Mouse (Mus musculus): ENCODE data around the gene Dusp6.
A peak's percentile ranks its signal among the peaks of the same experiment; 100 is the strongest.

Gene Dusp6

DNA sequence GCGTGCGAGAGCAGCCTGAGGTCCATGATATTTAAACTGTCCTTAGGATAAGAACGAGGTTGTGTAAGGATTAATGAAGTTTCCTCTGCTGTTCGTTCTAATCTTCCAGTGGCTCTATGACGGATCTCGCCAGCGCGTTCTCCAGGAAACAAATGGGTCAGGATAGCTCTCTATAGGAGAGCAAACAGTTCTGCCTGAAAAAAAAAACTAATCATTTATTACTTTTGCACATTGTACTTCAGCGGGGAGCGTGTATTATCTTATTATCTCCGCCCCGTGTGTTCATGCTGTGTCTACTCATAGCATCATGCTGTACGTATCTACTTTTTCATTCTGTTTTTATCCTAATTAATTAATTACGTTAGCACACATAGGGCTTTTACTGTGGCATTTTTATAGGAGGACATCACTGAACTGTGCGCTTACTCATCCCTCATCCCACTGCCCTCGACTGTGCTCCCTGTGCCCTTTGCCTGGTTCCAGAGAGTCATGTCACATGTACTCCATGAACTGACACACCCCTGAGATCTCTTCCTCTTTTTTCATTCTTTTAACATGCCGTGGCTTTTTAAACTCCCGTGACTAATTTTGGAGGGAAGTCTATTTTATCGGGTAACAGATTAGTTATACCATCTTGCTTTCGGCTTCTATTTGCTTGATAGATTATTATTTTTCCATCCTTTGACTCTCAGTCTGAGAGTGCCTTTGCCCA is 16.1 kb upstream of the Dusp6 start:
- DNase-seq = no peak

DNA sequence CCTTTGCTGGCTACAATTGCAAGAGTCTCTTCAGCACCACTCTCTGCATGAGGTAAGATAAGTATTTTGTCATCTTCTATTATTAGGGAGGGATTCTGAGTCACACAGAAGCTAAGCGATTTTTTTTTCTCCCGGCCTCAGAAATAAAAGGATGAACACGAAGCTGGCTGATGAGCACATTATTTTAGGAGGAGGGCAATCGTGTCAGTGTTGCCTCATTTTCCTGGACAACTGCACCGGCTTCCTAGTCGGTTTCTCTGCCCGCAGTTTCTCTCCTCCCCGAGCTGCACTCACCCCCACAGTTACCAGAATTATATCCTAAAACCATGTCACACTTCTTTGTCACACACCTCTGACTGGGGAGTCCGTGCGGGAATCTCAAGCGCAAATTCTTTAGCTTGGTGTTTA is 12.2 kb upstream of the Dusp6 start:
- DNase-seq = no peak

DNA sequence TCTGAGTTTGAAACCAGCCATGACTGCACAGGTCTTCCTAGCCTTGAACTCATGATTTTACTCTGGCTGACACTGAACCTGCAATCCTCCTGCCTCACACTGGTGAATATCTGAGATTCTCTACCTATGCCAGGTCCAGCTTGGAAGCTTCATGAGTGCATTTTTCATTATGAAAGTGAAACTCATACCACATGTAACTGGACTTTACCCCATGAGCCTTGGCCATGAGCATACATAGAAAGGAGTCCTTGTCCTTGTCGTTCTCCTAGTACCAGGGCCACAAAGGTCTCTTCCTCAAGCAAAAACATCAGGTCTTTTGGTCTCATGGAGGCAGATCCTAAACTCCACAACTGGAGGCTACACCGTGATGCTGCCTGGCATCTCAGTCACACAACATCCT is 9.6 kb upstream of the Dusp6 start:
- DNase-seq = no peak

DNA sequence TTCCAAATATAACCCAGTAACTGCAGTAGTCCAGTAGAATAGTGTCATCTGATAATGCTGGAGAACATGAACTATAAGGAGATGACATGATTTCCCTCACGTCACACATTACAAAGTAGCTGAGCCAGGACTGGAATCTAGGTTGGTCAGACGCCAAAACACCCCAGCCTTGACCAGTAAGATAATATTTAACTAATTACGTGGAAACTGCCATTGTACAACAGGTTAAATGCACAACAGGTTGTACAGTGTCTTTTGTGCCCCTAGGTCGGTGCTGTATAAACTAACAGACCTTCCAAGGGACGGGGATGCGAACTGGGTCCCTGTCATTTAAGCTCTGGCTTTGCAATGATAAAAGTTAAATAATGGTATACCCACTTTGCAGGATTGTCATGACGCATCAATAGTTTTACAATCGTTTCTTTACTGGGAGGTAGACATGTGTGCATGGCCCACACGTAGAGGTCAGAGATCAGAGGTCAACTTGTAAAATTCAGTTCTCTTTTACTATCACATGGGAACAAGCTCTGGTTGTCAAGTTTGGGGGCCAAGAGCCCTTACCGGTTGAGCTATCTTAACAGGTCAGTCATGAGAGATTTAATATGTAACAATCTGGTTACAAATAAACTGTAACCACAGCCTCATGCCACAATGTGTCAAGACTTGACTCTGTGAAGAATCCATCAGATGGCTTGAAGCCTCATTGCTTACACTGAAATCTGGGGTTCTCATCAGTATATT is 7.0 kb upstream of the Dusp6 start:
- peak; percentile 78 to 83 for DNase-seq

DNA sequence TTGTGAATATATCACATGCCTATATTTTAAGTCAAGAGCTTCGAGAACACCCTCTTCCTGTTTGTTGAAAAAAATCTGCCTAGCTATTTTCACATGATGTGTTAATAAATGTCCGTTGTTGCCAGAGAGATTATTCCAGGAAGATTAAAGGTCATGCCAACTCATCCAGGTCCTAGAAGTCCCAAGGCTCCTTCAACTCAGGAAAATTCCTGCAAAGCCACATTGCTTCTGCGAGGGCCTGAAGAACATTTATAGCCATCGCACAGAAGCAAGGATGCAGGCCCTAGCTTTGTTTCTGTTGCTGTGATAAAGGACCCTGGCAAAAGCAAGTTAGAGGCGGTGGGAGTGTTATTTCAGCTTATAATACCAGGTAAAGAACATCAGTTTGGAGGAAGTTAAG is 5.5 kb upstream of the Dusp6 start:
- no peak for DNase-seq

DNA sequence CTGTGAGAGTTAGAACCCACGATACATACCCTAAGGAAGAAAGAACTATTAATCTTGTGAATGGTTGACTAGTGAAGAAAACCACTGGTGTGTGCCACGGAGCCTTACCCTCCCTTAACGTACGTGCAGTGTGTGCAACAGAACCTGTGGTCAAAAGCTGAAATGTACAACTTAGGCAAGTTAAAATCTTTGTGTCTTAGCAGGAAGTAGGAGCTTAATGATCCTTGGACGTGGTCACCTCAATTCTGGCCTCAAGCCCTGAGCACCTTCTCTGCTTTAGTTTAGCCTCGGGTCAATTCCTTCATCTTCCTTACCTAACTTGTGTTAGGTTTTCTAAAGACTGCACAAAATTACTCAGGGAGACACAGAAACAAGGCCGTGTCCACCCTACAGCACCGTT is 3.2 kb upstream of the Dusp6 start:
- peak in 1 of 2 experiments; percentile 63 for DNase-seq

DNA sequence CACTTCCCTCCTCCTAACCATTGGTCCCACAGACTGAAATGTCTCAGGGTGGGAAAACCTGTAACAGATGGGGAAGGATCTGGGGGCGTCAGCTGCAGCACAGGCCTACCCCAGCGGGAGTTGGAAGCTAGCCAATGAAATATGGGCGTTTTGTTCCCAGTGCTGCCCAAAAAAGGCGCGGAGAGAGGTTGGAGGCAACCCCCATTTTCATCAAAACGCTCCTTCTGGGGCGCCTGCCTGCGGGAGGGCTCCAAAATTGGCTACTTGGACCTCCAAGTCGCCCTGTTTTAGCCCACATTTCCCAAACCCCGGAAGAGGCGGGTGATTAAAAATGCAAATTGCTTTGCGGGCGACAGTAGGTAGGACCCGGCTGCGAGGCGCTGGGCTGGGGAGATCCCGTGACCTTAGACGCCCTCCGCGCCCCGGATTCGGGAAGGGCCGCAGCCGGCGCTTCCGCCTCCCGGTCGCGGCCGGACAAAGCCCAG is 1.8 kb upstream of the Dusp6 start:
- peak in 1 of 2 experiments; percentile 83 for DNase-seq

DNA sequence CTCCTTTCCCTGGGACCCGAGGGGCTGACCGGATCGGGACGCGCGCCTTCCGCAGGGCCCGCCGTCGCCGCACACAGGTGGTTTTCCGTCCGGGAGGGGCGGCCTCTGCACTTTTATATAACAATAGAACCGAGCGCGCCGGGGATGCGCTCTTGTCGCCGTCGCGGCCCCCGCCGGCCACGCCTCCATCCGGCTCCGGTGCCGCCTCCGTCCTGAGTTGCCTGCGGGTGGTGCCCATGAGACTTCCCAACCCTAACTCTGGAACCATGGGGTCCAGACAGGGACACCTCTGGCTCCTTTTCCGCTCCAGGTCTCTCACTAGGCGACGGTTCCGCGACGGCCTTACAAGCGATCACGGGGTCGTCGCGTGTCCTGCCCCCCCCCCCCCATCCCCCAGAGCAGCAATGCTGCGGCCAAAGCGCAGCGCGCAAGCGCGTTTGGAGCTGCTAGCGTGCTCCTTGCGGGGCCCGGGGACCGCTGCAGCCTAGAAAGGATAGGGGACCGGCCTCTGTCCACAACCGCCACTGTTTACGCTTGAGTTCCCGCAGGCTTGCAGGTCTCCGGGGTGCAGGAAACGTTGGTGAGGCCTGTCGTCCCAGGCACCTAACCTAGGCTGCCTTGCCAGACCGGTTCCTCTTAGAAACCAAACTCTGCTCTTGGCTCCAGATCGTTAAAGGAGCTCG is 1.3 kb upstream of the Dusp6 start:
- peak; percentile 88 to 96 for DNase-seq

DNA sequence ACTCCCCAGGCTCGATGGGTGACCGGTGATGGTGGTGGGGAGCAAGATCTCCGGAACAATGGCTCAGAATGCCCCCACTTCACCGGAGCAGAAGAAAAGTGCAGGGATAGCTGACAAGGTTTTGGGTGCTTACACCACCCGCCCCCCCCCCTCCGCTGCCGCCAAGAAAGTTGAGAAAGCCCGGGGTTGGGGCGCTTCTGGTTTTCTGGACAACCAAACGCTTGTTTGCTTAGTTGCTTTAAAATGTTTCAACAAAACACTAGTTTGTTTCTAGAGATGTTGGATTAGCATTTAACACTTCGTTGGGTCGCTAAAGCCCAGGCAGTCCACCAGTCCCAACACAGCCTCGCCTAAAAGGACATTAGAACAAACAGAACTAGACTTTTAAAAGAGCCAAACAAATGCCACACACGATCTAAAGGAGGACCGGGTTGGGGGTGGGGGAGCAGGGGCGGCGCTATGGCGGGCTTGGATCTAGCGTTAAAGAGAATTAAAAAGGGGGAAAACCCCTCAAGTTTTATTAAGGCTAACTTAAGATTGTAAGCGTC is 638 bp upstream of the Dusp6 start:
- no peak for DNase-seq

DNA sequence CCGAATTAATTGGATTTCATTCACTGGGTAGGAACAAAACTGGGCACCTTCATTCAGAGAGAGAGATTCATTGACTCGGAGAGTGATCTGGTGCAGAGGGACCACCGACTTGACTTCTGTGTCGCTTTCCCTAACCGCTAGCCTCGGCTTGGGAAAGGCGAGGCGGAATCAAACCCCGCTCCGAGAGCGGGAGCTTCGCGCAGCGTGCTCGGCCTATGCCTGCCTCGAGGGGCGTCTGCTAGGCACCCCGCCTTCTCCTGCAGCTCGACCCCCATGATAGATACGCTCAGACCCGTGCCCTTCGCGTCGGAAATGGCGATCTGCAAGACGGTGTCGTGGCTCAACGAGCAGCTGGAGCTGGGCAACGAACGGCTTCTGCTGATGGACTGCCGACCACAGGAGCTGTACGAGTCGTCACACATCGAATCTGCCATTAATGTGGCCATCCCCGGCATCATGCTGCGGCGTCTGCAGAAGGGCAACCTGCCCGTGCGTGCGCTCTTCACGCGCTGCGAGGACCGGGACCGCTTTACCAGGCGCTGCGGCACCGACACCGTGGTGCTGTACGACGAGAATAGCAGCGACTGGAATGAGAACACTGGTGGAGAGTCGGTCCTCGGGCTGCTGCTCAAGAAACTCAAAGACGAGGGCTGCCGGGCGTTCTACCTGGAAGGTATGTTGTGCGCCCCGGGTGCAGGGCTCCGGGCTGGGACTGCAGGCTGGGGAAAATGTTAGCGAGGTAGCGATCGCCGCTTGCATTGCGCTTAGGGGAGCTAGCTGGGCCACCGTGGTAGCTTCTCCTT is 589 bp downstream of the Dusp6 start:
- peak; percentile 39 to 62 for DNase-seq

DNA sequence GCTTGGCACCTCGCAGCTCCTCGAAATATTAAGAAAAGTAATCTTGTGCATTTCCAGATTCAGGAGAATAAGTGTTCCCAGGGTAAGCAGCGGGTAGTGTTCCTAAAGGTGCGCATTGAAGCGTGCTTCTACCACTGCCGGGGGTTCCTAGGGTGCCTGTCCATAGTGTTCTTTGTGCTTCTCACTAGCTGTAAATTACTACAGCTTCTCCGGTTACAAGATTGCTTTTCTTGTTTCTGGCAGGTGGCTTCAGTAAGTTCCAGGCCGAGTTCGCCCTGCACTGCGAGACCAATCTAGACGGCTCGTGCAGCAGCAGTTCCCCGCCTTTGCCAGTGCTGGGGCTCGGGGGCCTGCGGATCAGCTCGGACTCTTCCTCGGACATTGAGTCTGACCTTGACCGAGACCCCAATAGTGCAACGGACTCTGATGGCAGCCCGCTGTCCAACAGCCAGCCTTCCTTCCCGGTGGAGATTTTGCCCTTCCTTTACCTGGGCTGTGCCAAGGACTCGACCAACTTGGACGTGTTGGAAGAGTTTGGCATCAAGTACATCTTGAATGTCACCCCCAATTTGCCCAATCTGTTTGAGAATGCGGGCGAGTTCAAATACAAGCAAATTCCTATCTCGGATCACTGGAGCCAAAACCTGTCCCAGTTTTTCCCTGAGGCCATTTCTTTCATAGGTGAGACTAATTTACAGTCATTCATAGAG is 1.4 kb downstream of the Dusp6 start:
- peak; percentile 33 to 58 for DNase-seq

DNA sequence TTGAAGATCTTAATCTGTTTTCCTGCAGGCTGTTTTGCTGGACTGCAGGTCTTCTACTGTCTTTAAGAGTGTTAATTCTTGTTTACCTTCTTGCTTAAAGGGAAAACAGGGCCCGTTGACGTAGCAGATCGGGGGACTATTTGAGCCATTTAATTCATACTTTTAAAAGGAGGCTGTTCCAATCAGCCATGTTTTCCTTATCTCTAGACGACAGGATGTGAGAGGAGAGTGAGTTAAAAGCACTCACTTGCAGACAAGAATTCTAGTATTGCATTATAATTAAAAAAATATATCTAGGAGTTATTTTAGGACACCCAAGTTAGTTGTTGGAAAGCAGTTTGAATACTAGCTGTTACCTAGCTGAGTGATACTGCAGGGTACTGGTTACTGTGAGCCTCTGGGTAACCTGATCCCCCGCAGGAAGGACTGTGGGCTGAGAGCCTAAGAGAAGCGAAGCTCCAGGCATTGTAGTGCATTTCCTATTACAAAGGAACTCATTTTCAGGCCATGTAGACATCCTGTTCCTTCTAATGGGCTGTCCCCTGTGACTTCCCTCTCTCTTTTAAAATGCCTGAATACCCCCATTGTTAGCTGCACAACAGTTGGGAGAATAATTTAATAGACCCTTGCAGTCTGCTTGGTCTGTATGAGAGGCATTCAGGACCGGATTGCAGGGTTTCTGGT is 2.1 kb downstream of the Dusp6 start:
- peak; percentile 43 to 60 for DNase-seq

DNA sequence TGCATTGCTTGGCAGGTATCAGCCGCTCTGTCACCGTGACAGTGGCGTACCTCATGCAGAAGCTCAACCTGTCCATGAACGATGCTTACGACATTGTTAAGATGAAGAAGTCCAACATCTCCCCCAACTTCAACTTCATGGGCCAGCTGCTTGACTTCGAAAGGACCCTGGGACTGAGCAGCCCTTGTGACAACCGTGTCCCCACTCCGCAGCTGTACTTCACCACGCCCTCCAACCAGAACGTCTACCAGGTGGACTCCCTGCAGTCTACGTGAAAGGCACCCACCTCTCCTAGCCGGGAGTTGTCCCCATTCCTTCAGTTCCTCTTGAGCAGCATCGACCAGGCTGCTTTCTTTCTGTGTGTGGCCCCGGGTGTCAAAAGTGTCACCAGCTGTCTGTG is 3.0 kb downstream of the Dusp6 start:
- DNase-seq = no peak

DNA sequence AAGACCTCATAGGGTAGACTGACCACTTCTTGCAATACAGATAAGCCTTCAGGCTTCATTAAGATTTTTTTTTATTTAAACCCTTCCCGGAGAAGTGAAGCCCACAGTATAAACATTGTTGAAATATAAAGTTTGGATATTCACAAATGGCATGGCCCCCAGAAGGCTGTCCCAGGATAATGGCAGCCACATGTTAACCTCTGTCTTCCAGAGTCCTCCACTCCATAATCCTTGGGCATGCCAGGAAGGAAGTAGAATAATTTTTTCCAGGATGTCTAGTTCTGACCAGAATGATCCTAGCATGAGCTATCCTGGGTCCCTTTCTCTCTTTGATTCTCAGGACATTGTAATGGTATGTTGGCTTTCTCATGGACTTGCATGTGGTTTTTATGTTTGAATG is 4.6 kb downstream of the Dusp6 start:
- DNase-seq = no peak

DNA sequence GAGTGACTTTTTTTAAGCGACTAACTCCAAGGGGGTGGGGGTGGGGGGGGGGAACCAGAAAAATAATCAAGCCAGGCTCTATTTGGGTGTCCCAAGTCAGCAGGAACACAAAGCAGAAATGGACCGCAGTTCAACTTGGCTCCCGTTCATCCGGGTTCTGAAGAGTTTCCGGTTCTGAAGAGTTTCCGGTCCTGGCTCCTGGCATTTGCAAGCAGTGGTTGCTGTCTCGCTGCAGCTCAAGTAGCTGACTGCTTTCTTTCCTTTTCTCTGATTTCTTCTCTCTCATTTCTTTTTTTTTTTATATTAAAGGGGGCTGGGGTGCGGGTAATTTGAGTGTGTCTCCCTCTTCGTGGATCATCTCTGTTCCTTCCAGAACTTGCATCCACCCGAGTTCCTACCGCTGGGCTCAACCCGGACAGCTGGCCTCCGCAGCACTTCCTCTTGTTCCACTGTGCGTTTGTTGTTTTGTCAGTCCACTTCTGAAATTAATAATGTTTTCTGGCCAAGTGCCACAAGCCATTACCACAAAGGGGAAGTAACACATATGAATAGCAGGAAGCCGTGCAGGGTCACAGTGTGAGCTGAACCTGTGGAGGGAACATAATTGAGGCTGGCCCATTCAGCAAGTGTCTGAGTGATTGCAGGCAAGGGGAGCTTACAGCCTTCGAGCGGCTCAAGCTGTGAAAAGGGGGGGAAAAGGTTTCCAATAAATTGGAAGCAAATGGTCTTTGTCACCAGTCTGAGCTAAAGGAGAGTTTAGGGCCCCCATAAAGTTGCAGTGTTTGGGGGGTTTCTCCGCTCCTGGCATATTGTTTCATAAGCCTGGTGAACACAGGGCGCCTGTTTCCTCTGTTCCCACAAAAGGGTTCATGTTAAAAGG is 5.6 kb downstream of the Dusp6 start:
- peak; percentile 81 to 86 for DNase-seq

DNA sequence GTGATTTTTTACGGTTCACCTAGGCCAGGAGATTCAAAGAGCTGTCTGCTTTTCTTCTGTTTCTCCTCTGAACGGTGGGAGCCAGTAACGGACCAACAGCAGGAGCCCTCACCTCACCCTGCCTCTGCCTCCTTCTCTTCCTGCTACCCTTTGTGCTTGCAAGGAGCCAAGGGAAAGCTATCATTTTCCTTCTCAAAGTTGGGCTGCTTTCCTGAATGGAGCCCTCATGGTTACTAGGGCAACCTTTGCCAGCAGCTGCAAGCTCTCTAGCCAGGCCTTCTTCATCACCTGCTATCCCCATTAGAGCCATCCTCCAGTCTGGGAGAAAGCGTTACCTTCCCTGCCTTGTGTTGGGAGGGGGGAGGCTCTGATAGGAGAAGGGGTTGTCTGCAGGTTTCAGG is 6.3 kb downstream of the Dusp6 start:
- DNase-seq = no peak

DNA sequence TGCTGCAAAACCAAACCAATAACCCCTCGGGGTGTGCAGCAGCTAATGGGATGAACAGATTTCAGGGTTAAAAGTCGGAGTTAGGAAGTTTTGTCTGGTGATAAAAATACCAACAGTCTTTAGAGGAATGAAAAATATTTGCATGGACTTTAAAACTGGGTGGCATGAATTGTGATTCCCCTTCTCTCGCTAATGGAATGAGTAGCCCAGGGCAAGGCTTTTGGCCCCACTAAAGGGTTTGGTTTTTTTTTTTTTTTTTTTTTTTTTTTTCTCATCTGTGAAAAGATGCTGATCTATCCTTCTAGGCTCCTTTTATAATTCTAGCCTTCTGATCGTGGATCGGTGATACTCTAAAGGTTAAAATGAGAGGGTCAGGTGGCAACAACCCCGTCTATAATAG is 6.7 kb downstream of the Dusp6 start:
- no peak for DNase-seq

DNA sequence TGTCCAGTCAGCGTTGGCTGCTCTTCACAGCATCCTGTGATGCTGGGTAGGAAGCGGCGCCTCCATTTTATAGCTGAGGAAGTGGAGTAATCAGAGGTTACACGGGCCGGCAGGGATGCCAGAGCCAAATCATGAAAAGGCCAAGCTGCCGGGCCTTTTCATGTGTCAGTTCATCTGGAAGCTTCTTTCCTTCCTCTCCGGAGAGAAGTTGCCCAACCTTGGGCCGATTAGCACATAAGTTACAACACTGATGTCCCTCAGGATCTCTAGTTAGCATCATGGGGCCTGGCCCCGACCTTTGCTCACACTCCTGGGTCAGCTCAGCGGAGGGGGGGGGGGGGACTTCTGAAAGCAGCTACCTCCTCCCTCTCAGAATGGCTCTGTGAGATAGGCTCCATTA is 7.4 kb downstream of the Dusp6 start:
- DNase-seq = peak; percentile 74 to 86

DNA sequence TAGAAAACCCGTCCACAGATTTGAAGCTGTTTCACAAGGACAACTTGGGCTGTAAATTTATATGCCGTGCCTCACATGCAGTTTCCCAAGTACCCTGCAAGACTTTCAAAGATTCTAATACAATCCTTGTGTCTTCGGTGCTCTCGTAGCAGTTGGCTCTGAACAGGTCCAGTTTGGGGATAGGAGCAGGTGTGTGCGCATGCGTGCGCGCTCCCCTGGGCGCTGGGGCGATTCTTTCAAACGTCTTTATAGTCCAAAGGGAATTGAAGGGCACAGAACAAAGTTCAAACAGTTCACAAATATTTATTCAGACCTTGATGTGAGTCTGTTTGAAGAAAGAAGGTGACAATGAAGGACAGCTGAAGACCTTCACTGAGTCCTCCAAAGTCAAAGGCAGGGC is 8.0 kb downstream of the Dusp6 start:
- peak; percentile 35 to 60 for DNase-seq

DNA sequence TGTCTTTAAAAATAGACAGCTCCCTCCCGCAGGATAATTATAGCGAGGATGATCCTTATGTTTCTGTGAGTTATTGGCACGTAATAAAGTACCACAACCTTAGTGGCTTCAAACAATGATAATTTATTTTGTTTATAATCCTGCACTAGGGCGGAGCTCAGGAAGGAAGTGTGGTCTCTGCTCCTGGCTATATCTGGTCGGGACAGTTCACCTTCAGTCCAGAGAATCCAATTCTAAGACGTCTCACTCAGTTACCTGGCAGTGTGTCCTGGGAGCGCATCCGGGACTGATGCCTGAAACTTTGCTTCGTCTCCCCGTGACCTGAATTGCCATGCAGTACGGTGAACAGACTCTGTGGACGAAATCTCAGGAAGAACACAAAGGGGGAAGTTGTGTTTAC is 10.0 kb downstream of the Dusp6 start:
- peak in 1 of 2 experiments; percentile 46 for DNase-seq

All from kidney, postnatal 25 days (tissue).